Mouse (Mus musculus) T-cell, adult 2 months (primary cell): ENCODE results near the gene Reln.

ENCODE experiments used
- DNase-seq: peaks from one replicate; pipeline ENCODE4 v3.0.0; 2022; ENCODE audit warnings: low spot score

The Reln gene

DNA sequence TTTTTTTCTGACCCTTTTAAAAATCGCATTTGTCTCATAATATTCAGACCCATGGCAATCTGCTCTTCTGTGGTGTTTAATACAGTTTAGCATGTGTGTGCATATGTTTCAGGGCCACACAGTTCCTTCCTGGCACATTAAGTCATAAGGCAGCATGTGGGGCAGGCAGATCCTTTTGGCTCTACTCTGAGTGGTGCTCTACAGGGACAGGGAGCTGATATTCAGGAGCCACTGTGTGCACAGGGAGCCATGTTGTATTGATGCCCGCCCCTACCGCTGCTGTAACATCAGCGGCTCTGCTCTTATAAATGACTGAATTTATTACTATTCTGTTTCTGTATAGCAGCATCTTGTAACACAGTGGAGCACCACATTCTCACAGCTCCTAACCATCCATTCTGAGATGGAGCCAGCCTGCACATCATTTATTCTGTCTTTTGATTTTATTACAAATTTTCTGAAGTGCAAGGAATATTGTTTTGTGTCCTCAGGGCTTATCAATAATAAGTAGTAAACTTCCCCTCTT lies 410.3 kb downstream of the Reln start:
- no peak for DNase-seq

DNA sequence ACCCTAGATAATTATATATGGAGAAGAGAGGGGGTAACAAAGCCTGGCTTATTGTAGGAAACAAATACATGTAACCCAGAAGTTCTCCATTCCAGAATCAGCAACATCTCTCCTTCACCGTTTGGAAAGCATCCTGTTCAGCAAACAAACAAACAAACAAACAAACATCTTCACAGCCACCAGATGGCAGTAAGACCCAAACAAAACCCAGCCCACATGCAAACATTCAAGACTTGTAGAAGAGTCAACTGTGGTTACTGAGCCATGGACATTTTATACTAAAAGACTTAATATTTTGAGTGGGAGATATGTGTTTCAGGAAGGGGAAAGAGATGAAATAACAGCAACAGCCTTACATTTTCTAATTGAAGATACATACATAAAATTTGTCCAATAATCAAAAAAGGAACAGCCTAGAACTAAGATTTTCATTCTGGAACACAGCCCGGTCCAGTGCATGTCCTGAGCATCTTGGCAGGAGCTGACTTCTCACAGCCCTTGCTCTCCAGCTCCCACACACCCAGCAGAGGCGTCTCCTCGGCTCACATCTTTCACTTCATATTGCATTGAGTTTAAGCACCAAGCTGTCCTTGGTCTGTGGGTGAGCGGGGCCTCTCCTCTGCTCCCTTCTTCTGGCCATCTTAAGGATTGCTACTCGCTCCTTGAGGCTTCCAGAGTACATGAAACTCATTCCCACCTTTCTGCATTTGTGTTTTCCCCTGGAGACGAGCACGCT lies 411.0 kb downstream of the Reln start:
- no peak for DNase-seq

- no peak for DNase-seq
These were observed 413.4 kb downstream of the Reln start for GRCm38 (mm10) chr5:21931151-21931550.

DNA sequence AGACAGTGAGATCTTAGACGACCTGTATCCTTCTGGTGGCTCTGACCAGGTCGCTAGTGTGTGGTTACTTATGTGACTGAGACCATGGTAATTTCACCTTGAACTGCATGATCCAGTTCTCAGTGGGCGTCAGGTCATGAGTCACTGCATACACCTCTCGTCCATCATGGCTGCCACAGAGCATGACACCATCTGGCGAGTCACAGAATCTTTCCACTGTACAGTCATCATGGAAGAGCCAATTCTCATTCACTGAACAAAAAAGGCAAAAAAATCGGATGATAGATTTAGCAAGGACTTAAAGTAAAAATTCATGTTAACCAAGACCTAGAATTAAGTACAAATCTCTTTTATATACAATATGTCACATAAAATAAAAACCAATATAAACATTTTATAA lies 424.2 kb downstream of the Reln start:
- DNase-seq: no peak

GRCm38 (mm10) chr5:21919281-21919780 lies 425.2 kb downstream of the Reln start:
- no peak for DNase-seq

- no peak for DNase-seq
These were observed 428.5 kb downstream of the Reln start for GRCm38 (mm10) chr5:21915973-21916372.

DNA sequence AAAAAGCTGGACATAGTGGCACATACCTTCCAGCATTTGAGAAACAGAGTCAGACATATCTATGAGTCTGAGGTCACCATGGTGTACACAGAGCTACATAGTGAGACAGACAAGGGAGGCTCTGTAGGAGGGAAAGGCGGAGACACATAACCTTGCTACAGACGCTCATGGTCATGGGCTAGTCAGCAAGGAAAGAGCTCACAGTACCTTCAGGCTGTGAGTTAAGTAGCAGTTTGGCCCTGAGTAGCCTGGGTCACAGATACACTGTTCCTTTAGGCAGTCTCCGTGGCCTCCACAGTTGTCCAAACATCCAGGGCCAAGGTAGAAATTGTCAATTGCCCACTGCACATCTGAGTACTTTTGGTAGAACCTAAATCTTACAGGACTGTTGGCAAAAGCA lies 429.7 kb downstream of the Reln start:
- DNase-seq: no peak

- no peak for DNase-seq
These were observed 431.5 kb downstream of the Reln start for GRCm38 (mm10) chr5:21912835-21913530.

GRCm38 (mm10) chr5:21910726-21911125 lies 433.8 kb downstream of the Reln start:
- DNase-seq: no peak

DNA sequence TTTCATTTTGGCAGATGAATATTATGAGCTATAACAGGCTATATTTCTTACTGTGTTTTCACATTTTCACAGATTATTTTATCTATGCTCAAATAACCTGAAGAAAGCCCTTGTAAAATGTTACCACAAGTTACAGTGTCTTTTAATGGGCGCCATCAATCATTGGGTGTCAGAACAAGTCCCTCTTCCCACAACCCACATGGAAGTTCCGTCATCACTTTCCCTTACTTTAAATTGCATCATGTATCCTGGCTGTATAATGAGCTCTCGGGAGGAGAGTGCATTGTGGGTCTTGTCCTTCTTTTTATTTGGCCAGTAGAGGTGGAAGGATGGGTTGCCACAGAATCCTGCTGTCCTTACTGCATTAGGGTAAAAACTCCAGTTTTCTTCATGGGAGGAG lies 434.8 kb downstream of the Reln start:
- no peak for DNase-seq

GRCm38 (mm10) chr5:21901411-21901810 lies 443.1 kb downstream of the Reln start:
- no peak for DNase-seq

GRCm38 (mm10) chr5:21900891-21901290 lies 443.6 kb downstream of the Reln start:
- no peak for DNase-seq

- no peak for DNase-seq
These were observed 445.6 kb downstream of the Reln start for GRCm38 (mm10) chr5:21898875-21899274.

- no peak for DNase-seq
These were observed 447.9 kb downstream of the Reln start for GRCm38 (mm10) chr5:21896586-21896985.

- DNase-seq: no peak
These were observed 450.3 kb downstream of the Reln start for GRCm38 (mm10) chr5:21894168-21894567.

DNA sequence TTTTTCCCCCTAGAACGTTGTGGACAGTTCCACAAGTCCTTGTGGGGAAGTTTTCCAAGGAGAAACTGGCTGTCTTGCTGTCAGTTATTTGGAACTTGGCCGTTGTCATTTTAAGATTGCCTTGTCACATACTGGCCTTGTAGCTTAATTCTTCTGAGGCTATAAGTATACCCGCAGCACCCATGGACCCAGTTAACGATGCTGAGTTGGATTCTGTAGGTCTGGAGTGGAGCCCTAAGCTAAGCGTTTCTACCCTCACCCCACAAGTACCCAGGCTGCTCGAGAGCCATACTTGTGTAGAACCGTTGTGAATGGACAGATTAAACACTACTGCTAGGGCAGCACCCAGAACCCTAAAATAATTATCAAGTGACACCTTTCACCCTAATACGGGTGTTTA lies 477.8 kb downstream of the Reln start:
- DNase-seq: no peak

DNA sequence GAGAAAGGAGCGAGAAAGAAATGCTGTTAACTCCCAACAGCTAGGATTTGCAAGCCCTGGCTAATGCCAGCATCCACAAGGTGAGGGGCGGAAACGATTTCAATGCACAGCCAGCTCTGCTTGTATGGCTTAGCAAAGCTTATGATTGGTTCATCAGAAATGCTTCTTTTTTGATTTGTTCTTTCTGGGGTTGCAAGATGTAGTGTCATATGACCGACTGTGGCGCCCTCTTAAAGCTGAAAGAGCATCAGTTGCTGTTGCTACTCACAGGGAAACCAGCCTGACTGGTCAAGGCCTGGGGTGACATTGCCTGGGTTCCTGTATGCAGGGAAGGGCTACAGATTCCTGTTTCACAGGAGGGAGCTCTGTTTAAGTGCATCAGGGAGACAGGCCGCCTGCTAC lies 478.2 kb downstream of the Reln start:
- DNase-seq: no peak

DNA sequence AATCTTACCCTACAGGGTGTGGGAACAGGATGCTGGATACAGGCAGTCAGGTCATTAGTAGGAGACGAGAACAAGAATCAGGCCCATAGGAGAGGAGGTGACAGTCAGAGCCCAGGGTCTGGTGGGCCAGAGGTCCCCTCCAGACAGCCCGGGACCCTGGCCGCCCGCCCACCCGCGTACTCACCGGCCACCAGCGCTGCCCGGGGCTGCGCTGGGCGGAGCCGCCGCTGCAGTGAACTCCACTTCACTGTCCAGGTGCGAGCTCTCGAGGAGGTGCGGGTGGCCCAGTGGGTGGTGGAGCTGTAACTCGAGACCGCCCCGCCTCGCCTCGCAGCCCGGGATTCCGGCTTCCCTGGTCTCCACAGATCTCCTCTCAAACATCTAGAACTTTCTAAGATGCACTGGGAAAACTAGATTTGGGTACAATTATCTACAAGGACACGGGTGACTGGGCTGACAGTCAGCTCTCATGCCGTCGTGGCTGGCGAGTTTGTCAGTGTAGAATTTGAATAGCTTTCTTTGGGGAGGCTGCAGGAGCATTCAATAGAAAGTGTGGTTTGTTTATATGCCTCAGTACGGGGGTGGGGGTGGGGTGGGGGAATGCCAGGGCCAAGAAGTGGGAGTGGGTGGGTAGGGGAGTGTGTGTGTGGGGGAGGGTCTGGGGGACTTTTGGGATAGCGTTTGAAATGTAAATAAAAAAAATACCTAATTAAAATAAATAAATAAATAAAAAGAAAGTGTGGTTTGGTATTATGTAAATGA lies 479.0 kb downstream of the Reln start, which contains the start of gene Slc26a5:
Gene Slc26a5 (minus strand): TSS at position 259 of the 762 bp plus-strand sequence.
- DNase-seq: no peak

DNA sequence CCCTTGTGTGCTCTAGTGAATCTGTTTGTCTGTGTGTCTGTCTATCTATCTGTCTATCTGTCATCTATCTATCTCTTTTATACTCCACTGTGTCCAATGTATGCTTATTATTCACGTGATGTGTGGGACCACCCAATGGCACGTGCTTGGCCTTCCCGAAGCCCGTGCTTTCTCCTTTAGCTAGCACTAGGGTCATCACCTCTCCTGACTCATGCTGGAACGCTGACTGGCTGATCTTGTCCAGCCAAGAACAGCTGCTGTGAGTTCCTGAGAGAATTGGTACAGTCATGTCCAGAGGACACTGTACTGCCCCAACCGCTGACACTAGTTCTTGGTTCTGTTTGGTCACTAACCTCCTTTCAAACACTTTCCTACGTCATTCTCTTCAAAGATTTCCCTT lies 485.8 kb downstream of the Reln start:
- DNase-seq: no peak

DNA sequence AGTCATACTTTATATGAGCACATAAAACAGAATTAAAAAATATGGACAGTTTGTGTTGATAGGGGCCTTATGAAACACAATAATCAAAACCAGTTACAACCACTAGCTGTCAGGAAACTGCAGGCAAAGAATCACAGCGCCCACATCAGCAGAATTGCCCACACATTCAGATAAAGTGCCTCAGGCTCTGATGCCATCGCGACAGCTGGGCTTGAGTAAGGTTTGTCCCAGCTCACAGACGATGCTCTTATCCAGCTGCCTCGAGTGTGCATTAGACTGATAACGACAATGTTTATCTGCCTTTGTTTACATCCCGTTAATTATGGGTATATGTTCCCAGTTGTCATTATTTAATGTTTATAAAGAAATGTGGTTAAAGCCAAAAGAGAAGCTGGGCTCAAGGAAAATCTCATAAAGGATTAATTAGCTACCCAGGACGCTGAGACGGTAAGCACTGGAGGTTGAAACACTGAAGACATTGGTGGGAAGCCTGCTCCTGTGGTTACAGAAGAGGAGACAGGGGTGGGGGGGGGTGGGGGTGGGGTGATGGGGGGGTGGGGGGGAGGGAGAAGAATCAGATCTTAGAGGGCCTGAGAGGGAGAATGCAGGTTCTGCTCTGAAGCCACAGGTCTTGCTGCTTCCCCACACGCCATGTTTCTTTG lies 492.7 kb downstream of the Reln start:
- no peak for DNase-seq

DNA sequence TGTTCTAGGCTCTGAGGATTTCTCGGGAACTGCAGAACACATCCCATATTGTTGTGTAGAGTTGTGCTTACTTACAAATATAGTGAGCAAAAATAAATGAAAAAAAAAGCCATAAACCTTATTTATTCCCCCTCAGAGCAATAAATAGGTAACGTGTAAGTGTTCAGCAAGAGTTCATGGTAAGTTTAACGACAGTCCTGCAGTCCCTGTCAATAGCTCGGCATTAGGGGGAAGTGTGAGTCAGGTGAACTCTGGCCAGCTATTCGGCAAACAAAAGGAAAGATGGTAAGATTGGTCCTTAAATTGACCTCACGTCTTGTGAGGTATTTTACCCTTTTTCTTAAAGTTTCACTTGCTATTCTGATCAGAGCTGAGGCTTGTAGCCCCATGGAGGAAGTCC lies 497.1 kb downstream of the Reln start:
- no peak for DNase-seq
